Mouse (Mus musculus): ENCODE results near the gene Sgsm3.

GRCm38 (mm10) chr15:81015068-81015744 lies 37.6 kb downstream of the Sgsm3 start:
- TF ChIP-seq MYOD1 (IDR thresholded peaks at IDR 0.05; ENCODE audit: control insufficient read depth in 1 of 3, insufficient read length in 2 of 3, low read depth in 2 of 3) (no peak), POLR2A (IDR thresholded peaks at IDR 0.05; ENCODE audit: insufficient read length, low read depth) (no peak), MAX (IDR thresholded peaks at IDR 0.05; ENCODE audit: low read depth) (no peak), USF1 (IDR thresholded peaks at IDR 0.05; ENCODE audit: low read depth) (no peak), TCF3 (IDR thresholded peaks at IDR 0.05; ENCODE audit: insufficient read length, low read depth) (no peak), MYOG (IDR thresholded peaks at IDR 0.05; ENCODE audit: control insufficient read depth in 1 of 3, insufficient read depth in 1 of 3, insufficient read length in 2 of 3, low read depth in 2 of 3) (no peak), CEBPB (IDR thresholded peaks at IDR 0.05; ENCODE audit: insufficient read depth, poor library complexity, severe bottlenecking) (no peak), POLR2AphosphoS2 (IDR thresholded peaks at IDR 0.05; ENCODE audit: insufficient read length, low read depth) (no peak), SRF (IDR thresholded peaks at IDR 0.05; ENCODE audit: control insufficient read depth, insufficient read length, low read depth) (no peak), TCF12 (IDR thresholded peaks at IDR 0.05; ENCODE audit: insufficient read depth, poor library complexity, severe bottlenecking) (no peak)

Data from myocyte (in vitro differentiated cells).